Mouse (Mus musculus): ENCODE measurements around the gene Recql5. TPM values are rescaled to one million over a fixed set of nuclear protein-coding genes. Genes with fewer than 3 reads are reported as not detected.

The Recql5 gene
- total and polyA plus RNA-seq, 2 experiments from 2014 or later = 7.9 to 14.3 TPM

GRCm38 (mm10) chr11:115945247-115945646 lies 12.0 kb upstream of the Recql5 start:
- DNase-seq (ENCODE audit: low spot score) (no peak), ATAC-seq (no peak)
- Histone ChIP-seq H3K4me1 (ENCODE audit: insufficient read depth, low read length) (no peaks in the 10 kb centered on the region), H3K4me3 (ENCODE audit: low read length) (no peak overlapping the region), H3K36me3 (ENCODE audit: insufficient read depth, low read length) (peaks cover 5% of the 10 kb centered on the region), H3K27ac (no peak overlapping the region), H3K9ac (replicated peaks; ENCODE audit: low read length) (no peak overlapping the region), H3K9me3 (ENCODE audit: low read length) (no peaks in the 10 kb centered on the region), H3K4me2 (ENCODE audit: low read depth, low read length) (no peak overlapping the region), H3K27me3 (ENCODE audit: insufficient read depth, low read length) (no peaks in the 10 kb centered on the region)
- no peak for TF ChIP-seq CTCF (IDR thresholded peaks at IDR 0.05; ENCODE audit: low read depth)
- 93% methylated on average over 8 of the region's 8 CpGs for WGBS

GRCm38 (mm10) chr11:115941980-115942379 lies 8.7 kb upstream of the Recql5 start:
- Histone ChIP-seq H3K4me3 (ENCODE audit: low read length) (no peak overlapping the region), H3K4me2 (ENCODE audit: low read depth, low read length) (no peak overlapping the region), H3K27ac (no peak overlapping the region), H3K4me1 (ENCODE audit: insufficient read depth, low read length) (no peaks in the 10 kb centered on the region), H3K27me3 (ENCODE audit: insufficient read depth, low read length) (no peaks in the 10 kb centered on the region), H3K36me3 (ENCODE audit: insufficient read depth, low read length) (peaks cover 13% of the 10 kb centered on the region), H3K9me3 (ENCODE audit: low read length) (no peaks in the 10 kb centered on the region), H3K9ac (replicated peaks; ENCODE audit: low read length) (no peak overlapping the region)
- WGBS = 81% methylated on average over 7 of the region's 7 CpGs
- DNase-seq (ENCODE audit: low spot score) (no peak), ATAC-seq (no peak)
- TF ChIP-seq CTCF (IDR thresholded peaks at IDR 0.05; ENCODE audit: low read depth) = peak; percentile 39

DNA sequence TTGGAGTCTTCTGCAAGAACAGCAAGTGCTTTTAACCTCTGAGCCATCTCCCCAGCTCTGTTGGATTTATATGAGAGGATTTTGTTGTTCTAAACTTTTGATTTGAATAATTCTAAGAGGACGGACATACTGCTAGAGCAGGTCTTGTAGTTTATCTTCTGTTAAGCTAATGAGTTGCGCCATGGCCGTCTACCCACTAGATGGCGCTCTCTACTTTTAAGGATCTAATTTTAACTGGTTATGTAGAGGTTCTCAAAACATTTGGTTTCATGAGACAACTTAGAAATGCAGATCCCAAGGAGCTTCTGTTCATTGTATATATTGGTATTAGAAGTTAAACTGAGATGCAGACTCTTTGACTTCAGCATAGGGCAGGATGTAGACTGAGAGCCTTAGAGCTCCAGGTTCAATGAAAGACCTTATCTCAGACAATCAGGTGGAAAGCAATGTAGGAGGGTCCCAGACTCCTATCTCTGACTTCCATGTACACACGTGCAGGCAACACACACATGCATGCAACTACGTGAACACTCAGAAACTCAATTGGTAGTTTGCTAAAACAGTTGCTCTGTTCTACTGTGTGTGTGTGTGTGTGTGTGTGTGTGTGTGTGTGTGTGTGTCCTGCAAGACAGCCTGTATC lies 6.5 kb upstream of the Recql5 start:
- DNase-seq (ENCODE audit: low spot score) = peak; percentile 89
- H3K9ac ChIP-seq (replicated peaks; ENCODE audit: low read length) = no peak overlapping the region
- no peak overlapping the region for H3K4me2 ChIP-seq (ENCODE audit: low read depth, low read length)
- no peaks in the 10 kb centered on the region; the same call in 1 of the 2 replicates for H3K4me1 ChIP-seq (ENCODE audit: insufficient read depth, low read length)
- H3K9me3 ChIP-seq (ENCODE audit: low read length) = no peaks in the 10 kb centered on the region
- no peak overlapping the region for H3K4me3 ChIP-seq (ENCODE audit: low read length)
- 38% methylated on average over 6 of the region's 6 CpGs for WGBS
- ATAC-seq = no peak
- H3K36me3 ChIP-seq (ENCODE audit: insufficient read depth, low read length) = peaks cover 19% of the 10 kb centered on the region
- H3K27me3 ChIP-seq (ENCODE audit: insufficient read depth, low read length) = no peaks in the 10 kb centered on the region
- peak; percentile 86 for TF ChIP-seq CTCF (IDR thresholded peaks at IDR 0.05; ENCODE audit: low read depth)
- H3K27ac ChIP-seq = no peak overlapping the region

- TF ChIP-seq CTCF (IDR thresholded peaks at IDR 0.05; ENCODE audit: low read depth) = no peak
- ATAC-seq = peak; percentile 59
- peaks cover 18% of the 10 kb centered on the region for H3K4me1 ChIP-seq (ENCODE audit: insufficient read depth, low read length)
- H3K9me3 ChIP-seq (ENCODE audit: low read length) = no peaks in the 10 kb centered on the region
- H3K4me2 ChIP-seq (ENCODE audit: low read depth, low read length) = peak overlapping the region; percentile 86
- H3K4me3 ChIP-seq (ENCODE audit: low read length) = peak overlapping the region; percentile 87
- H3K27me3 ChIP-seq (ENCODE audit: insufficient read depth, low read length) = no peaks in the 10 kb centered on the region
- DNase-seq (ENCODE audit: low spot score) = no peak
- peaks cover 14% of the 10 kb centered on the region; the same call in 1 of the 2 replicates for H3K36me3 ChIP-seq (ENCODE audit: insufficient read depth, low read length)
- peak overlapping the region; percentile 65; the same call in 1 of the 2 replicates for H3K27ac ChIP-seq
- WGBS = under 1% methylated on average over 16 of the region's 16 CpGs
- H3K9ac ChIP-seq (replicated peaks; ENCODE audit: low read length) = peak overlapping the region; percentile 80
Observed at GRCm38 (mm10) chr11:115933747-115934110, 452 bp upstream of the Recql5 start.

DNA sequence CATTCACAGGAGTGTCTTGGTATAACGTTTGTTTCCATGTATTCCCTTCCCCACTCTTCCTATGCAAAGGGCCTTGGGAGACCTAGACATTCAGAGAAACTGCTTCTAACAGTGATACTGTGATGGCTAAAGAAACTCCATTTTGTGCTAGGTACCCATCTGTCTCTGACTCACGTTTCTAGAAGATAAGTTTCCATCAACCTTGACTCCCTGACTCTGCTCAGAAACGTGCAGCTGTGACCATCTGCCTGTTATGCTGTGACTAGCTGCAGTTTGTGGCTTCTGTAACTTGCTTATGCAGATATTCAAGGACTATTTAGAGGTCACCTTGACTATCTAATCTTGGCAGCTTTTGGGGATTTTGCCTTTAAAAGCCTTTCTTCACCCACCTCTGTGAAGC lies 2.0 kb downstream of the Recql5 start:
- no peak for DNase-seq (ENCODE audit: low spot score)
- Histone ChIP-seq H3K4me2 (ENCODE audit: low read depth, low read length) (no peak overlapping the region), H3K27ac (no peak overlapping the region), H3K4me1 (ENCODE audit: insufficient read depth, low read length) (peaks cover 18% of the 10 kb centered on the region), H3K4me3 (ENCODE audit: low read length) (no peak overlapping the region), H3K9me3 (ENCODE audit: low read length) (no peaks in the 10 kb centered on the region), H3K36me3 (ENCODE audit: insufficient read depth, low read length) (peaks cover 7% of the 10 kb centered on the region; the same call in 1 of the 2 replicates), H3K27me3 (ENCODE audit: insufficient read depth, low read length) (no peaks in the 10 kb centered on the region), H3K9ac (replicated peaks; ENCODE audit: low read length) (no peak overlapping the region)
- no peak for ATAC-seq
- 75% methylated on average over 3 of the region's 3 CpGs for WGBS
- no peak for TF ChIP-seq CTCF (IDR thresholded peaks at IDR 0.05; ENCODE audit: low read depth)

DNA sequence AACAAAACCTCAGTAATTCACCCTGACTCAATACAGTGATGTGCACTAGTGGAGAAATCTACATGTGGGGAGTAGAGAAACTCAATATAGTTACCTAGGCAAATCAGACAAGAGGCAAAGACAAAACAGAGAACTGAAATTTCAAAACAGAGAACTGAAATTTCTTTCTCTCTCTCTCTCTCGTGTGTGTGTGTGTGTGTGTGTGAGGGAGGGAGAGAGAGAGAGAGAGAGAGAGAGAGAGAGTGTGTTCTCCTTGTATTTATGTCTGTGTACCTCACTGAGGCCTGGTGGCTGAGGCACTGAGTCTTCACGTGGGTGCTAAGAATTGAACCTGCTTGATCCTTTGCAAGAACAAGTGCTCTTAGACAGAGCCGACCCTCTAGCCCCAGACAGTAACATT lies 3.5 kb downstream of the Recql5 start:
- WGBS = 80% methylated on average over 3 of the region's 3 CpGs
- no peak overlapping the region for H3K4me2 ChIP-seq (ENCODE audit: low read depth, low read length)
- H3K36me3 ChIP-seq (ENCODE audit: insufficient read depth, low read length) = peaks cover 3% of the 10 kb centered on the region; the same call in 1 of the 2 replicates
- no peak overlapping the region for H3K27ac ChIP-seq
- H3K4me3 ChIP-seq (ENCODE audit: low read length) = no peak overlapping the region
- H3K9ac ChIP-seq (replicated peaks; ENCODE audit: low read length) = no peak overlapping the region
- TF ChIP-seq CTCF (IDR thresholded peaks at IDR 0.05; ENCODE audit: low read depth) = no peak
- no peaks in the 10 kb centered on the region for H3K9me3 ChIP-seq (ENCODE audit: low read length)
- peaks cover 18% of the 10 kb centered on the region for H3K4me1 ChIP-seq (ENCODE audit: insufficient read depth, low read length)
- ATAC-seq (no peak), DNase-seq (ENCODE audit: low spot score) (no peak)
- no peaks in the 10 kb centered on the region for H3K27me3 ChIP-seq (ENCODE audit: insufficient read depth, low read length)

DNA sequence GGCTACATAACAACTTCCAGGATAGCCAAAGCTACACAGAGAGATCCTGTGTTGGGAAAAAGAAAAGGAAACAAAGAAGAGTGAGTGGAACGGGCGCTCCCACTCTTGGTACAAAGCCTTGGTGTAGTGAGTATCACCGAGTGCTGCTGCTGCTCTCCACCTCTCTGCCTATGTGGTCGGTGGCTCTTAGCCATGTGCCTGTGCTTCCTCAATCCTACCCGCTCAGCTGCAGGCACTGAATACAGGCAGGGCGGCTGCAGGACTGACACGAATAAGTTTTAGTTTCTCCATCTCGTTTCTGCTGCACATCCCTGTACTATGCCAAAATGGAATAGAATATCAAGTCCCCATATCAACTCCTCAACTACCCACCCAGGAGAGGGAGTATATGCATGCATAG lies 4.2 kb downstream of the Recql5 start:
- WGBS = 93% methylated on average over 8 of the region's 8 CpGs
- no peak overlapping the region for H3K9ac ChIP-seq (replicated peaks; ENCODE audit: low read length)
- TF ChIP-seq CTCF (IDR thresholded peaks at IDR 0.05; ENCODE audit: low read depth) = no peak

More for the DNA sequence above, 4.2 kb downstream of the Recql5 start:
- ATAC-seq = no peak
- Histone ChIP-seq H3K27ac (no peak overlapping the region), H3K4me1 (ENCODE audit: insufficient read depth, low read length) (peaks cover 11% of the 10 kb centered on the region), H3K36me3 (ENCODE audit: insufficient read depth, low read length) (peaks cover 3% of the 10 kb centered on the region; the same call in 1 of the 2 replicates), H3K4me2 (ENCODE audit: low read depth, low read length) (no peak overlapping the region), H3K9me3 (ENCODE audit: low read length) (no peaks in the 10 kb centered on the region), H3K4me3 (ENCODE audit: low read length) (no peak overlapping the region), H3K27me3 (ENCODE audit: insufficient read depth, low read length) (no peaks in the 10 kb centered on the region)
- DNase-seq (ENCODE audit: low spot score) = no peak

Data from hindbrain, postnatal 0 days (tissue).